Mouse (Mus musculus) cerebellum, adult 2 months (tissue): ENCODE results near the gene Dtd1. TPM values are rescaled to one million over a fixed set of nuclear protein-coding genes. Genes with fewer than 3 reads are reported as not detected.

Experiments used
- DNase-seq, 2 experiments: peaks; one replicate each; pipeline ENCODE4 v3.0.0; 2021
- H3K27ac ChIP-seq: fragments of 200-500 bp; 2 replicates; pipeline ENCODE4 v1.5.1; 2012; ENCODE audit warnings: low read length, control low read depth, inconsistent platforms; ENCODE audit not compliant: insufficient read depth
- H3K27me3 ChIP-seq: fragments of 200-500 bp; 2 replicates; pipeline ENCODE4 v1.6.1; 2012; ENCODE audit warnings: inconsistent platforms, mild to moderate bottlenecking, low read length, moderate library complexity; ENCODE audit not compliant: control insufficient read depth, insufficient read depth
- H3K4me1 ChIP-seq: fragments of 200-500 bp; 2 replicates; pipeline ENCODE4 v1.6.1; 2011; ENCODE audit warnings: low read length; ENCODE audit not compliant: control insufficient read depth, insufficient read depth
- H3K4me3 ChIP-seq: fragments of 200-500 bp; replicated peaks from 2 replicates; pipeline ENCODE3; 2011; ENCODE audit warnings: mild to moderate bottlenecking, low read depth, low read length, control low read depth; ENCODE audit not compliant: insufficient read depth
- CTCF ChIP-seq: fragments of 200-500 bp; IDR thresholded peaks from 2 replicates; pipeline ENCODE4 v1.5.1; 2011; ENCODE audit warnings: low read depth, mild to moderate bottlenecking, control low read depth, low read length, moderate library complexity, borderline replicate concordance; ENCODE audit not compliant: insufficient read depth
- POLR2A ChIP-seq: fragments of 200-500 bp; IDR thresholded peaks from 2 replicates; pipeline ENCODE4 v1.6.1; 2011; ENCODE audit warnings: low read length, control low read depth, borderline replicate concordance; ENCODE audit not compliant: insufficient read depth
- WGBS: fragments of 180-500 bp; shearing (Covaris S2); methylation state at CpG from one replicate; pipeline ENCODE4 v1.1.7; 2018; 5-methylcytosine and 5-hydroxymethylcytosine counted together
- polyA plus RNA-seq: library from polyadenylated mRNA; depleted of rRNA; stranded (reverse); fragments of >200 nt; gene quantifications from 2 replicates; pipeline ENCODE4 v1.2.3, GENCODE M21; 2012

The Dtd1 gene
- polyA plus RNA-seq, 1 experiment, result 74.5 TPM

- no peak for TF ChIP-seq CTCF
- no peak for TF ChIP-seq POLR2A
- DNase-seq, result no peak
- Histone ChIP-seq H3K4me3 (no peak overlapping the region), H3K4me1 (no peaks in the 10 kb centered on the region), H3K27me3 (no peaks in the 10 kb centered on the region), H3K27ac (no peak overlapping the region)
- WGBS, result 86% methylated on average over 8 of the region's 8 CpGs
Measured at GRCm38 (mm10) chr2:144774636-144775160, 175.0 kb downstream of the Dtd1 start.

- Histone ChIP-seq H3K27me3 (no peaks in the 10 kb centered on the region), H3K4me1 (no peaks in the 10 kb centered on the region), H3K4me3 (no peak overlapping the region), H3K27ac (no peak overlapping the region)
- DNase-seq, result no peak
- TF ChIP-seq POLR2A (no peak), CTCF (no peak)
- 92% methylated on average over 4 of the region's 4 CpGs for WGBS
Measured at GRCm38 (mm10) chr2:144775626-144776025, 175.9 kb downstream of the Dtd1 start.

GRCm38 (mm10) chr2:144779263-144779662, 179.6 kb downstream of the Dtd1 start:
- WGBS, result 95% methylated on average over 7 of the region's 7 CpGs
- Histone ChIP-seq H3K4me1 (no peaks in the 10 kb centered on the region), H3K4me3 (no peak overlapping the region), H3K27me3 (no peaks in the 10 kb centered on the region), H3K27ac (no peak overlapping the region)
- TF ChIP-seq POLR2A (no peak), CTCF (no peak)
- DNase-seq, result no peak

GRCm38 (mm10) chr2:144780731-144781130, 181.0 kb downstream of the Dtd1 start:
- Histone ChIP-seq H3K4me1 (no peaks in the 10 kb centered on the region), H3K27me3 (no peaks in the 10 kb centered on the region), H3K27ac (no peak overlapping the region), H3K4me3 (no peak overlapping the region)
- no peak for TF ChIP-seq CTCF
- no peak for TF ChIP-seq POLR2A
- WGBS, result 65% methylated on average over 5 of the region's 5 CpGs
- DNase-seq, result no peak

GRCm38 (mm10) chr2:144781871-144782270, 182.2 kb downstream of the Dtd1 start:
- no peak for TF ChIP-seq POLR2A
- TF ChIP-seq CTCF, result no peak
- 38% methylated on average over 3 of the region's 3 CpGs for WGBS
- H3K27me3 ChIP-seq, result no peaks in the 10 kb centered on the region
- no peak overlapping the region for H3K27ac ChIP-seq
- H3K4me1 ChIP-seq, result no peaks in the 10 kb centered on the region
- H3K4me3 ChIP-seq, result no peak overlapping the region
- DNase-seq, result no peak

GRCm38 (mm10) chr2:144782481-144782880, 182.8 kb downstream of the Dtd1 start:
- 71% methylated on average over 4 of the region's 4 CpGs for WGBS
- H3K4me1 ChIP-seq, result no peaks in the 10 kb centered on the region
- TF ChIP-seq CTCF (no peak), POLR2A (no peak)
- no peak overlapping the region for H3K4me3 ChIP-seq
- H3K27me3 ChIP-seq, result no peaks in the 10 kb centered on the region
- no peak overlapping the region for H3K27ac ChIP-seq
- no peak for DNase-seq

- Histone ChIP-seq H3K4me1 (no peaks in the 10 kb centered on the region), H3K27ac (no peak overlapping the region), H3K4me3 (no peak overlapping the region), H3K27me3 (no peaks in the 10 kb centered on the region)
- TF ChIP-seq CTCF (no peak), POLR2A (no peak)
- WGBS, result 8% methylated on average over 1 of the region's 1 CpGs
- DNase-seq, result no peak
Measured at GRCm38 (mm10) chr2:144783190-144783589, 183.5 kb downstream of the Dtd1 start.

GRCm38 (mm10) chr2:144783831-144784230, 184.1 kb downstream of the Dtd1 start:
- H3K4me1 ChIP-seq, result no peaks in the 10 kb centered on the region
- no peak overlapping the region for H3K27ac ChIP-seq
- 96% methylated on average over 6 of the region's 6 CpGs for WGBS
- no peak for DNase-seq
- H3K4me3 ChIP-seq, result no peak overlapping the region
- TF ChIP-seq POLR2A (no peak), CTCF (no peak)
- no peaks in the 10 kb centered on the region for H3K27me3 ChIP-seq
